Mouse (Mus musculus) neural tube, embryonic 13.5 days (tissue): ENCODE data around the gene Slc9a3r1. TPM values are rescaled to one million over a fixed set of nuclear protein-coding genes. Genes with fewer than 3 reads are reported as not detected.

Experiments
- polyA plus RNA-seq: library from polyadenylated mRNA; unstranded; fragments of >200 nt; fragmentation: Nextera tagmentation; extraction: Ambion mirVana; gene quantifications from 2 replicates; pipeline ENCODE4 v1.2.1, GENCODE M21; 2015

Gene Slc9a3r1
- polyA plus RNA-seq, 1 experiment from 2014 or later: 58.1 TPM

Other genes with a start within 250 kb of the Slc9a3r1 start
- 0.14 and 0.15 TPM in 2 replicates for gene Cd300lb, start 229.0 kb upstream of the Slc9a3r1 start, polyA plus RNA-seq
- gene Cd300c, start 194.2 kb upstream of the Slc9a3r1 start, polyA plus RNA-seq: not detected in 2 replicates
- gene Cd300ld, start 173.4 kb upstream of the Slc9a3r1 start, polyA plus RNA-seq: 0.22 TPM in 1 of 2 replicates, not detected in the other
- 1.5 and 1.9 TPM in 2 replicates for gene Cd300c2, start 161.5 kb upstream of the Slc9a3r1 start, polyA plus RNA-seq
- not detected in 2 replicates for gene Cd300ld2, start 147.1 kb upstream of the Slc9a3r1 start, polyA plus RNA-seq
- not detected in 2 replicates for gene Cd300ld4, start 136.3 kb upstream of the Slc9a3r1 start, polyA plus RNA-seq
- not detected in 2 replicates for gene Cd300ld5, start 125.6 kb upstream of the Slc9a3r1 start, polyA plus RNA-seq
- gene Cd300ld3, start 114.9 kb upstream of the Slc9a3r1 start, polyA plus RNA-seq: not detected in 2 replicates
- gene Cd300e, start 101.2 kb upstream of the Slc9a3r1 start, polyA plus RNA-seq: not detected in 2 replicates
- 0.69 and 1.1 TPM in 2 replicates for gene Rab37, start 71.9 kb upstream of the Slc9a3r1 start, polyA plus RNA-seq
- 0.14 TPM in 1 of 2 replicates, not detected in the other for gene Cd300lf, start 29.3 kb upstream of the Slc9a3r1 start, polyA plus RNA-seq
- 11.6 and 11.8 TPM in 2 replicates for gene Tmem104, start 24.1 kb downstream of the Slc9a3r1 start, polyA plus RNA-seq
- gene Nat9, start 24.5 kb downstream of the Slc9a3r1 start, polyA plus RNA-seq: 16.3 and 24.1 TPM in 2 replicates
- 0.55 and 0.57 TPM in 2 replicates for gene Grin2c, start 103.9 kb downstream of the Slc9a3r1 start, polyA plus RNA-seq
- 19.4 and 20.4 TPM in 2 replicates for gene Fdxr, start 113.7 kb downstream of the Slc9a3r1 start, polyA plus RNA-seq
- gene Fads6, start 134.3 kb downstream of the Slc9a3r1 start, polyA plus RNA-seq: 0.65 and 1.1 TPM in 2 replicates
- not detected in 2 replicates for gene Otop2, start 143.8 kb downstream of the Slc9a3r1 start, polyA plus RNA-seq
- 0.14 and 0.18 TPM in 2 replicates for gene Ush1g, start 158.7 kb downstream of the Slc9a3r1 start, polyA plus RNA-seq
- gene Otop3, start 171.4 kb downstream of the Slc9a3r1 start, polyA plus RNA-seq: 1.4 and 2.1 TPM in 2 replicates
- 41.5 and 44.6 TPM in 2 replicates for gene Hid1, start 204.4 kb downstream of the Slc9a3r1 start, polyA plus RNA-seq
- gene Cdr2l, start 218.6 kb downstream of the Slc9a3r1 start, polyA plus RNA-seq: 23.7 and 24.1 TPM in 2 replicates
- gene Mrpl58, start 240.4 kb downstream of the Slc9a3r1 start, polyA plus RNA-seq: 182 and 203 TPM in 2 replicates